Mouse (Mus musculus) olfactory bulb, adult 2 months (tissue): ENCODE data around the gene Wipf1.

Experiments used
- CTCF ChIP-seq: fragments of 200-500 bp; IDR thresholded peaks from 2 replicates; pipeline ENCODE4 v1.5.1; 2012; ENCODE audit warnings: low read depth, mild to moderate bottlenecking, low read length, moderate library complexity; ENCODE audit not compliant: insufficient read depth
- POLR2A ChIP-seq: fragments of 200-500 bp; IDR thresholded peaks from 2 replicates; pipeline ENCODE4 v1.6.1; 2012; ENCODE audit warnings: mild to moderate bottlenecking, low read depth, low read length, moderate library complexity; ENCODE audit not compliant: insufficient read depth

GRCm38 (mm10) chr2:73460168-73460567 is 69.4 kb downstream of the Wipf1 start:
- no peak for TF ChIP-seq CTCF
- no peak for TF ChIP-seq POLR2A
